Mouse (Mus musculus): ENCODE results near the gene Laptm5.

Gene Laptm5

GRCm38 (mm10) chr4:130913077-130913476, at the start of gene Laptm5:
Gene Laptm5, plus strand, starts transcription at chr4:130913125.
- no peak for DNase-seq (ENCODE audit: low spot score in 2 of 2)

- no peak for DNase-seq (ENCODE audit: low spot score in 2 of 2)
Measured at GRCm38 (mm10) chr4:130865460-130865859, 47.5 kb upstream of the Laptm5 start.

GRCm38 (mm10) chr4:130865901-130866371, 47.0 kb upstream of the Laptm5 start:
- peak; percentile 84 to 89 for DNase-seq (ENCODE audit: low spot score in 2 of 2)

GRCm38 (mm10) chr4:130867940-130868339, 45.0 kb upstream of the Laptm5 start:
- DNase-seq (ENCODE audit: low spot score in 2 of 2): no peak

GRCm38 (mm10) chr4:130868803-130869202, 44.1 kb upstream of the Laptm5 start:
- no peak for DNase-seq (ENCODE audit: low spot score in 2 of 2)

GRCm38 (mm10) chr4:130872414-130872813, 40.5 kb upstream of the Laptm5 start:
- no peak for DNase-seq (ENCODE audit: low spot score in 2 of 2)

GRCm38 (mm10) chr4:130873440-130873839, 39.5 kb upstream of the Laptm5 start:
- no peak for DNase-seq (ENCODE audit: low spot score in 2 of 2)

GRCm38 (mm10) chr4:130874601-130875000, 38.3 kb upstream of the Laptm5 start:
- DNase-seq (ENCODE audit: low spot score in 2 of 2): peak in 1 of 2 experiments; percentile 62

GRCm38 (mm10) chr4:130876016-130876726, 36.8 kb upstream of the Laptm5 start:
- no peak for DNase-seq (ENCODE audit: low spot score in 2 of 2)

GRCm38 (mm10) chr4:130878273-130879047, 34.5 kb upstream of the Laptm5 start:
- peak; percentile 76 to 89 for DNase-seq (ENCODE audit: low spot score in 2 of 2)

GRCm38 (mm10) chr4:130879048-130879384, 33.9 kb upstream of the Laptm5 start:
- no peak for DNase-seq (ENCODE audit: low spot score in 2 of 2)

- DNase-seq (ENCODE audit: low spot score in 2 of 2): no peak
Measured at GRCm38 (mm10) chr4:130881336-130881735, 31.6 kb upstream of the Laptm5 start.

- no peak for DNase-seq (ENCODE audit: low spot score in 2 of 2)
Measured at GRCm38 (mm10) chr4:130882762-130883161, 30.2 kb upstream of the Laptm5 start.

GRCm38 (mm10) chr4:130883820-130884533, 28.9 kb upstream of the Laptm5 start:
- DNase-seq (ENCODE audit: low spot score in 2 of 2): no peak

- DNase-seq (ENCODE audit: low spot score in 2 of 2): no peak
Measured at GRCm38 (mm10) chr4:130887148-130887745, 25.7 kb upstream of the Laptm5 start.

- no peak for DNase-seq (ENCODE audit: low spot score in 2 of 2)
Measured at GRCm38 (mm10) chr4:130889777-130890510, 23.0 kb upstream of the Laptm5 start.

GRCm38 (mm10) chr4:130890511-130890840, 22.4 kb upstream of the Laptm5 start:
- no peak for DNase-seq (ENCODE audit: low spot score in 2 of 2)

- DNase-seq (ENCODE audit: low spot score in 2 of 2): peak; percentile 59 to 78
Measured at GRCm38 (mm10) chr4:130892001-130892587, 20.8 kb upstream of the Laptm5 start.

GRCm38 (mm10) chr4:130893688-130894087, 19.2 kb upstream of the Laptm5 start:
- DNase-seq (ENCODE audit: low spot score in 2 of 2): no peak

- no peak for DNase-seq (ENCODE audit: low spot score in 2 of 2)
Measured at GRCm38 (mm10) chr4:130895701-130896100, 17.2 kb upstream of the Laptm5 start.

GRCm38 (mm10) chr4:130896372-130896771, 16.6 kb upstream of the Laptm5 start:
- peak in 1 of 2 experiments; percentile 49 for DNase-seq (ENCODE audit: low spot score in 2 of 2)

All from frontal cortex, postnatal 10 days (tissue).